Mouse (Mus musculus) B cell, adult (primary cell): ENCODE results near the gene Card10. TPM values are rescaled to one million over a fixed set of nuclear protein-coding genes. Genes with fewer than 3 reads are reported as not detected.

Experiments
- total RNA-seq: library from RNA; stranded (reverse); gene quantifications from 4 replicates; pipeline ENCODE4 v1.2.4, GENCODE M21; 2023; ENCODE audit not compliant: inconsistent age

Gene Card10
- total RNA-seq: 0.10 to 0.72 TPM (median 0.27 TPM) in 4 replicates

DNA sequence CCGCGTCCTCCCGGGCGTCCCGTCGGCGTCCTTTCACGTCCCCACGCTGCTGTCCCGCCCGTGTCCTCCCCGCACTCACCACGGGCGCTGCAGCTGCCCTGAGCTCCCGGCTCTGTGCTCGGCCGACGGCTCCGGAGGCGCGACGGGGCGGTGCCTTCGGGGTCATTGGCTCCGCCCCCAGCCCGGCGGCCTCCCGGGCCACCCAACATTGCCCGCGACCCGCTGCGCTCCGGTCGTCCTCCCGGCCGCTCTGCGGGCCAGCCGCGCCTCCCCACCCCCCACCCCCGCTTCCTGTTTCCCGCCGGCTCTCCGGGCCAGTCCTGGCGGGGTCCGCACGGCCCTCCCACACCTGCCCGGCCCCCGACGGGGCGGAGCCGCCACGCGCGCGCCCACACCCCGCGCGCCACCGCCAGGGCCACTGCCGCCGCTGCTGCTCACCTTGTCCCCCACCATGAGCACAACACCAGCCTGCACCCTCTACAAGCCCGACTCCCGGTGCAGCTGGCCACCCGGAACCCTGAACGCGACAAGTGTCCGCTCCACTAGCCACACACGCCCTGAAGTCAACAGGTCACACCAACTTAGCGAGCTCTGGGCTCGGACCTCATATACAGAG lies at the start of gene Card10:
Gene Card10, minus strand, starts transcription at position 267 of the 616 bp plus-strand sequence.

DNA sequence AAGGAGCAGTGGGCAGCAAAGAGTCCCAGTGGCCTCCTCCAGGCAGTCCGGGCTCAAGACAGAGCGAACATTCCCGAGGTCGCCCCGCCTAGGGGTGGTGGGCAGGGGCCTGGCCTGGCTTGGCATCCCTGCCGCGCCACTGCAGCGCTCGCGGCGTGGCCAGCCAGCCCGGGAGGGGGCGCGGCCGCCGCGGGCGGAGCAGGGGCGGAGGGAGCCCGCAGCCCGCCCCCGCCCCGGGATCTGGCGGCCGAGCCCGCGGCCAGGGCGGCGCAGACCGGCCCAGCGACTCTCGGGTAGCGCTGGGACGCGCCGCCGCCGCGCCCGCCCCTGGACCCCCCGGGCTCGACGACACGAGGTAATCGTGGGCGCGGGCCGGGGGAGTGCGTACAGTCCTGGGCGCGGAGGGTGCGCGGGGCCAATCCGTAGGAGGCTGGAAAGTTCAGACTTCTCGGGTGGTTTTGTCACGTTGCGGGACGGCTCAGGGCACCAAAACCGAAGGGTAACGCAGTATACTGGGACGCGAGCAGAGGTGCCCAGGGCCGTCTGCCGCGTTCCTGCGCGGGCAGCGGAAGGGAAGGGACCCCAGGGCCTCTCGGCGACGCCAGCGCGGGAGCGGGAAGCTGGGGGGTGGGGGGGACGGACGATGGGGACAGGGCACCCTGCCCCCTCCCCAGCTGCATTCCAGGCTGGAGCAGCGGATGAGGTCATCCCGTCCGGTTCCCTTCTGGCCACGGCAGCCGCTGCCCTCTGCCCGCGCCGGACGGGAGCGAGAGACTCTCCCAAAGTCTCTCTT lies 39.7 kb upstream of the Card10 start, which contains the start of gene Cdc42ep1:
Gene Cdc42ep1, plus strand, starts transcription at position 254 of the 793 bp plus-strand sequence.

DNA sequence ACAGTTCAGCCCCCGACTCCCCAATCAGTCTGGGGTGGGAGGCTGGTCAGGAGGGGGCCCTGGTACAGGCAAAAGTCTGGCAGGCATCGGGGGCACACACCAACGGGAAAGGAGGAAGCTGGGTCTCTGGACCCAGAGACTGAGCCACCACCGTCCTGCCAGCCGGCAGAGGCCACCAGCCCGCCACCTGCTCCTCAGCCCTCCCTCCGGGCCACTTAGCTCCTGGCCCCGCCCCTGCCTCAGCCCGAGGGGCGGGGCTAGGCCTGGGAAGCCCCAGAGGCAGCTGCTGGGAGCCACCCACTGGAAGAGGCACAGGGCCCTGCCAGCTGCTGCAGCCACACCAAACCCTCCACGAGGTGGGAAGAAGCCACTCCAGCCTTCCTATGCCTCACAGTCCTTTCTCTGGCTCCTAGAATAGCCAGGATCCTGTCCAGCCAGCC lies 29.5 kb downstream of the Card10 start, which contains the start of gene Mfng:
Gene Mfng, minus strand, starts transcription at position 186 of the 440 bp plus-strand sequence.

Other genes with a start within 250 kb of the Card10 start
- 801 to 929 TPM (median 877 TPM) in 4 replicates for gene Rac2, start 230.3 kb downstream of the Card10 start, total RNA-seq
- 149 to 159 TPM (median 153 TPM) in 4 replicates for gene Cyth4, start 206.0 kb downstream of the Card10 start, total RNA-seq
- gene Elfn2, start 84.3 kb downstream of the Card10 start, total RNA-seq: 0.27 TPM in 1 of 4 replicates, not detected in the others
- gene Mfng, start 29.6 kb downstream of the Card10 start, total RNA-seq: 68.2 to 81.4 TPM (median 78.0 TPM) in 4 replicates
- not detected in 4 replicates for gene Cdc42ep1, start 39.6 kb upstream of the Card10 start, total RNA-seq
- not detected in 4 replicates for gene Lgals2, start 52.5 kb upstream of the Card10 start, total RNA-seq
- 69.9 to 78.8 TPM (median 71.3 TPM) in 4 replicates for gene Gga1, start 74.1 kb upstream of the Card10 start, total RNA-seq
- gene Gm49510, start 96.6 kb upstream of the Card10 start, total RNA-seq: 1.1 TPM in 1 of 4 replicates, not detected in the others
- gene Sh3bp1, start 96.7 kb upstream of the Card10 start, total RNA-seq: 56.8 to 72.2 TPM (median 66.0 TPM) in 4 replicates
- 6.8 to 9.7 TPM (median 8.1 TPM) in 4 replicates for gene Pdxp, start 110.9 kb upstream of the Card10 start, total RNA-seq
- 7.4 to 12.6 TPM (median 9.3 TPM) in 4 replicates for gene Lgals1, start 123.7 kb upstream of the Card10 start, total RNA-seq
- 40.6 to 43.4 TPM (median 42.8 TPM) in 4 replicates for gene Nol12, start 131.9 kb upstream of the Card10 start, total RNA-seq
- gene Triobp, start 144.7 kb upstream of the Card10 start, total RNA-seq: 42.1 to 60.9 TPM (median 51.6 TPM) in 4 replicates
- 3.1 to 4.6 TPM (median 4.0 TPM) in 4 replicates for gene H1f0, start 225.4 kb upstream of the Card10 start, total RNA-seq
- not detected in 4 replicates for gene Galr3, start 238.8 kb upstream of the Card10 start, total RNA-seq